Mouse (Mus musculus) spleen, postnatal 0 days (tissue): ENCODE data around the gene Gm2163. TPM values are rescaled to one million over a fixed set of nuclear protein-coding genes. Genes with fewer than 3 reads are reported as not detected.

ENCODE experiments used
- polyA plus RNA-seq: library from polyadenylated mRNA; unstranded; fragments of >200 nt; fragmentation: Nextera tagmentation; extraction: Ambion mirVana; gene quantifications from 2 replicates; pipeline ENCODE4 v1.2.1, GENCODE M21; 2015

The Gm2163 gene
- 0.06 TPM in 1 of 2 replicates, not detected in the other for polyA plus RNA-seq

GRCm38 (mm10) chr4:42466452-42466851, at the start of gene Gm2163:
Gene Gm2163, plus strand, starts transcription at chr4:42466752.

GRCm38 (mm10) chr4:42439078-42439477, 27.5 kb upstream of the Gm2163 start, which contains the start of gene Gm21586:
Gene Gm21586, plus strand, starts transcription at chr4:42439378.

DNA sequence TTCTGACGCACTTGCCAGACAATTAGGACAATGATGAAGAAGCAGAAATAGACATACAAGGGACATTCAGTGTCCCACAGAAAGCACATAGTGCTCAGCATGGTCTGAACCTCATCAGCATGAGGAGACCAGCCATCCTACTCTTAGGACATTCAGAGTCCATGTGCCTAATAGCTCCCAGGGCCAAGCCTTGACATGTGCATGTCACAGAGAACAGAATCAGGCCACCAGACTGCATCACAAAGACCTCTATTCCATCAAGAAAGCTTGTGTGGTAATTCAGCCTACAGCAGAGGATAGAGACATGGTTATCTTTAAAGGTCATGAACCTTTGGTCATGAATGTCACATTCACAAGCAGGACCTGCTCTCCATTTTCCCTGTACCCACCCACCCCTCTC, 61.5 kb downstream of the Gm2163 start, which contains the start of gene Fam205a2:
Gene Fam205a2 (minus strand): TSS at position 101 of the 400 bp plus-strand sequence.

DNA sequence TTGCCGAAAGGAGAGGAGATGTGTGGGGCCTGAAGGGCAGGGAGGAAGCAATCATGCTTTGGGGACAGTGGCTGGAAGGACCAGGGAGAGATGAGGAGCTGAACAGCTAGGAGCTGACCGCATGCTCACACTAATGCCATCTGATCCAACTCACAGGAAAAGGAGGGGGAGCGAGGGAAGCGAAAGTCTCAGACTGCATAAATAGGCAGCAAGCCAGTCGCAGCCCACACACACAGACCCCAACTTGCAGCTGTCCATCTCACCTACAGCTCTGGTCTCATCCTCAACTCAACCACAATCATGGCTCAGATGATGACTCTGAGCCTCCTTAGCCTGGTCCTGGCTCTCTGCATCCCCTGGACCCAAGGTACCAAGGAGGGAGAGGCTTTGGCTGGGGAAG, 145.3 kb downstream of the Gm2163 start, which contains the start of gene Gm10591:
Gene Gm10591 (plus strand): TSS at position 301 of the 400 bp plus-strand sequence.

GRCm38 (mm10) chr4:42629419-42629818, 162.9 kb downstream of the Gm2163 start, which contains the start of gene Gm2564:
Gene Gm2564, plus strand, starts transcription at chr4:42629719.

Other genes with a start within 250 kb of the Gm2163 start
- not detected in 2 replicates for gene Gm10600, start 226.1 kb upstream of the Gm2163 start, polyA plus RNA-seq
- not detected in 2 replicates for gene Ccl21b, start 211.0 kb upstream of the Gm2163 start, polyA plus RNA-seq
- gene Gm21953, start 172.5 kb upstream of the Gm2163 start, polyA plus RNA-seq, result not detected in 2 replicates
- not detected in 2 replicates for gene Fam205a3, start 148.4 kb upstream of the Gm2163 start, polyA plus RNA-seq
- gene Gm21586, start 27.4 kb upstream of the Gm2163 start, polyA plus RNA-seq, result not detected in 2 replicates
- not detected in 2 replicates for gene Fam205a2, start 61.4 kb downstream of the Gm2163 start, polyA plus RNA-seq
- gene Gm10591, start 145.4 kb downstream of the Gm2163 start, polyA plus RNA-seq, result not detected in 2 replicates
- 1.4 and 2.6 TPM in 2 replicates for gene Gm2564, start 163.0 kb downstream of the Gm2163 start, polyA plus RNA-seq
- gene Ccl27b, start 188.5 kb downstream of the Gm2163 start, polyA plus RNA-seq, result not detected in 2 replicates
- gene Il11ra2, start 195.1 kb downstream of the Gm2163 start, polyA plus RNA-seq, result not detected in 2 replicates